Mouse (Mus musculus) lung, embryonic 14.5 days (tissue): ENCODE measurements around the gene Nlgn1. TPM values are rescaled to one million over a fixed set of nuclear protein-coding genes. Genes with fewer than 3 reads are reported as not detected.
A peak's percentile ranks its signal among the peaks of the same experiment; 100 is the strongest.

ENCODE experiments used
- ATAC-seq: fragments of 200-750 bp; cut with Nextera tagmentation; 2 replicates; pipeline ENCODE4 v1.8.0; 2017; ENCODE audit warnings: mild to moderate bottlenecking, moderate TSS enrichment, moderate library complexity; ENCODE audit not compliant: insufficient read depth
- DNase-seq: peaks from one replicate; pipeline ENCODE4 v3.0.0-alpha.2; 2015
- H3K27ac ChIP-seq: fragments of 300-500 bp; sonication (generic); 2 replicates; pipeline ENCODE4 v1.5.1; 2014; ENCODE audit warnings: low read depth, mild to moderate bottlenecking, moderate library complexity
- H3K27me3 ChIP-seq: fragments of 300-500 bp; sonication (generic); 2 replicates; pipeline ENCODE4 v1.6.1; 2014; ENCODE audit warnings: low read length, control low read depth; ENCODE audit not compliant: insufficient read depth
- H3K36me3 ChIP-seq: fragments of 300-500 bp; sonication (generic); 2 replicates; pipeline ENCODE4 v1.6.1; 2014; ENCODE audit warnings: control low read depth; ENCODE audit not compliant: insufficient read depth
- H3K4me1 ChIP-seq: fragments of 300-500 bp; sonication (generic); 2 replicates; pipeline ENCODE4 v1.6.1; 2014; ENCODE audit warnings: antibody characterized with exemption, control low read depth; ENCODE audit not compliant: insufficient read depth
- H3K4me2 ChIP-seq: fragments of 300-500 bp; sonication (generic); 2 replicates; pipeline ENCODE4 v1.6.1; 2014; ENCODE audit warnings: mild to moderate bottlenecking
- H3K4me3 ChIP-seq: fragments of 300-500 bp; sonication (generic); 2 replicates; pipeline ENCODE4 v1.5.1; 2014; ENCODE audit warnings: low read depth, low read length
- H3K9ac ChIP-seq: fragments of 300-500 bp; sonication (generic); 2 replicates; pipeline ENCODE4 v1.6.1; 2014
- H3K9me3 ChIP-seq: fragments of 300-500 bp; sonication (generic); 2 replicates; pipeline ENCODE4 v1.6.1; 2016; ENCODE audit warnings: low read depth, low read length, control low read depth
- CTCF ChIP-seq: IDR thresholded peaks from 2 replicates; pipeline ENCODE4 v1.5.1; 2016; ENCODE audit warnings: antibody characterized with exemption, low read depth
- WGBS: fragments of 180-500 bp; shearing (Covaris S2); extraction: QIAGEN DNeasy Blood & Tissue Kit; methylation state at CpG from one replicate; pipeline ENCODE4 v1.1.7; 2014; 5-methylcytosine and 5-hydroxymethylcytosine counted together
- polyA plus RNA-seq: library from polyadenylated mRNA; unstranded; fragments of >200 nt; fragmentation: Nextera tagmentation; extraction: Ambion mirVana; gene quantifications from 2 replicates; pipeline ENCODE4 v1.2.1, GENCODE M21; 2014

Gene Nlgn1
- polyA plus RNA-seq, 1 experiment from 2014 or later = 1.6 TPM

DNA sequence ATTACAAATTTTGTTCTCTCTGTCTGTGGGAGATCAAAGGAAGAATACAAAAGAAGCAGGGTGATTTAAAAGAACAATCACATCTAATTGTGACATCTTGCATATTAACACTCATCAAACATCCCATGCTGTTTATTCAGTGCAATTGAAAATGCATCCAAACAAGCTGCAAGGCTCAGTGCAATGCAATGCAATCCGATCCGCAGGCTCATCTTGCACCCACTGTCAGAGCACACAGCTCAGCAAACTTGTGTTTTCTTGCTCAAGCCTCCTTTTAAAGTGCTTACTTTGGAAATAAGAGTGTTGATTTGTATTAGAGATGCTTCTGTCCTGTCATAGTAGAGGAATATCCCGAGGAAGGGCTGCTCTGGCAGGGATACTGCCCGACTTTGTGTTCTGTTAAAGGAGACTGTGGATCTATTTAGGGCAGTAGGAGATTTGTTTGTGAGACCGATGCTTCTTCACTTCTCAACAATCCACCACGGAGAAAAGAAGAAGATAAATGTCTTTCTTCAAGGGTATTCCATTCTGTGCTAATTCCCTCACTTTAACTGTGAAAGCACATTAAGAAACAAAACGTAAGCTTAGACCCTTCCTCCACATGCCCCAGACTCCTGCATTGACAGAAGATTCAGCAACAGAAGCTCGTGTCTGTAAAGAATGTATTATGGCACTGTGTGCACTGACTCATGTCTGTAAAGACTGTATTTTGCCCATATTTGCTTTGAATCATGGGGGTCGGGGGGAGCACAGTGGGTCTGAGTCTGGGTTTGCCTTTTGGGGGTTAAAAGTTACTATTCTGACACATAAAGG, 197.2 kb downstream of the Nlgn1 start:
- no peak for ATAC-seq
- H3K27ac ChIP-seq = no peak overlapping the region
- H3K9me3 ChIP-seq = no peaks in the 10 kb centered on the region
- TF ChIP-seq CTCF = no peak
- no peaks in the 10 kb centered on the region for H3K36me3 ChIP-seq
- no peak overlapping the region for H3K4me3 ChIP-seq
- 34% methylated on average over 9 of the region's 9 CpGs for WGBS
- no peak overlapping the region for H3K9ac ChIP-seq
- no peaks in the 10 kb centered on the region for H3K4me1 ChIP-seq
- no peak for DNase-seq
- no peaks in the 10 kb centered on the region for H3K27me3 ChIP-seq
- no peak overlapping the region for H3K4me2 ChIP-seq

DNA sequence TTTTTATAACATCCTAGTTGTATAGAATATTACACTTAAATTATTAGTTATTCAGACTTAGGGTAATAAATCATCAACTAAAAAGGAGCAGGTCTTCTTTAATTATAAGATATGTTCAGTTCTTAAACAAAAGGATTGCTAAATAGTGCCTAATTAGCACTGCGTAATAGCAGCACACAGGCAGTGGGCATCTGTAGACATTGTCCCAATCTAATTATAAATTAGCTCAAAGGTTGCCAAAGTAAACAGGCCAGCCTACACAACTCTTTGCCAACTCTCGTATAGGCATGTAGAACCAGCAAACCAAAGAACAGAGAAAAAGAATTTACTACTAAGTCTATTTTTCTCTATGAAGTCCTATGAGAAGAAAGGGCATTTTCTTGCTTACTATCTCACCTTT, 201.3 kb downstream of the Nlgn1 start:
- no peak for ATAC-seq
- no peaks in the 10 kb centered on the region for H3K27me3 ChIP-seq
- WGBS = 78% methylated on average over 2 of the region's 2 CpGs

DNA sequence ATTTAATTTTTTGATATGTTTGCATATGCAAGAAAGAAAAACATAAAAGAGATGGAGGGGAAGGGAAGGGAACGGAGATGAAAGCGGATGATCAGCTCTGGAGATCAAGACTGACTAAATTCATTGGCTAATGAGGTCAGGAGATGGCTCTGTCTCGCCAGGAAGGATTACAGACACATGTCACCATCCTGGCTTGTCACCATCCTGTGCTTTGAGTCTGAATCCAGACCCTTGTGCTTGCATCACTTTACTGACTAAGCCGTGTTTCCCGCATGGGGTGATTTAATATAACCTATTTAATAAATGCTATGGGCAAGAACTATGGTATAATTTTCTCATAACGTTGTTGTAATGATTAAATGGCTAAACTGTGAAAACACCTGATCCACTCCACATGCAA, 202.8 kb downstream of the Nlgn1 start:
- H3K27ac ChIP-seq = no peak overlapping the region
- H3K27me3 ChIP-seq = no peaks in the 10 kb centered on the region
- H3K4me3 ChIP-seq = no peak overlapping the region
- ATAC-seq = no peak
- 69% methylated on average over 6 of the region's 6 CpGs for WGBS
- no peak for TF ChIP-seq CTCF
- DNase-seq = no peak
- no peaks in the 10 kb centered on the region for H3K9me3 ChIP-seq
- no peaks in the 10 kb centered on the region for H3K36me3 ChIP-seq
- H3K4me1 ChIP-seq = no peaks in the 10 kb centered on the region
- no peak overlapping the region for H3K9ac ChIP-seq
- H3K4me2 ChIP-seq = no peak overlapping the region

More for the DNA sequence above, 201.3 kb downstream of the Nlgn1 start:
- DNase-seq = no peak
- H3K27ac ChIP-seq = no peak overlapping the region
- no peak for TF ChIP-seq CTCF
- H3K4me1 ChIP-seq = no peaks in the 10 kb centered on the region
- H3K4me2 ChIP-seq = no peak overlapping the region
- H3K36me3 ChIP-seq = no peaks in the 10 kb centered on the region
- no peak overlapping the region for H3K4me3 ChIP-seq
- no peak overlapping the region for H3K9ac ChIP-seq
- no peaks in the 10 kb centered on the region for H3K9me3 ChIP-seq

DNA sequence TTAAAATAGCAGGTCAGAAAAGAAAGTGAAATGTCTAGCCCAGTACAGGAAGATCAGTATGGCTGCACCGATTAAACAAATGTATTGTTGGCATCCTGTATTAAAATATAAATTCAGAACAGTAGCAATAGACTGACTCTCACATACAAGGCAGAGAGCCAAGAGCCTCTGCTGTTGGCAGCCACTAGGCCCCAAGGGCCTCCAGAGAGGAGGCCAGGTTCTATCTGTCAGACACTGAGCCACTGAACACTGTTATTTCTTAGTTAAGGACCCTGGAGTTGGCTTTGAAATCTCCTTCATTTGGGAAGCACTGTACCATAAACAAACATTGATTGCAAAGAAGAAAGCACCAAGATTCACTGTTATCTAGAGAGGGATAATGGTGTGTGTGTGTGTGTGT, 215.2 kb downstream of the Nlgn1 start:
- ATAC-seq = peak; percentile 62; the same call in 1 of the 2 replicates
- WGBS = 67% methylated on average over 1 of the region's 1 CpGs
- Histone ChIP-seq H3K9ac (no peak overlapping the region), H3K4me1 (no peaks in the 10 kb centered on the region), H3K9me3 (no peaks in the 10 kb centered on the region), H3K4me2 (no peak overlapping the region), H3K4me3 (no peak overlapping the region), H3K27ac (no peak overlapping the region), H3K27me3 (no peaks in the 10 kb centered on the region), H3K36me3 (no peaks in the 10 kb centered on the region)
- peak; percentile 55 for DNase-seq
- TF ChIP-seq CTCF = no peak

DNA sequence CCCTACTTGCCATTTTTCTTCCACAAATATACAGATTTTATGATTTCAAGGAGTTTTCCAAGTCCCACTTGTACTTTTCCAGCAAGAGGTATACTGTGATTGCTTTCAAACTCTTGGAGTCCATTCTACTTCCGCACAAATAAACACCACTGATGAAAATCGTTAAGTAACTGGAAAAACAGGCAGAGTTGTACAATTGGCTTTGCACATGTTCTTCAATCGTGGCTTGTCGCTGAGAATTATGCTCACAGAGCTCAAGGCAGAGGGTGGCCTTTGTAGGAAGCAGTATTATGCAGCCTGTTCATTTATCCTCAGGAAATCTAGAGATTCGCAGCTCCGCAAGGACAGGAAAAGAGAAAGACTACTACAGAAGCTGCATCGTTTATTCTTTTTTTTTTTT, 225.9 kb downstream of the Nlgn1 start:
- ATAC-seq (no peak), DNase-seq (no peak)
- no peak overlapping the region for H3K4me2 ChIP-seq
- H3K27me3 ChIP-seq = no peaks in the 10 kb centered on the region
- no peak overlapping the region for H3K4me3 ChIP-seq
- H3K27ac ChIP-seq = no peak overlapping the region
- 86% methylated on average over 7 of the region's 7 CpGs for WGBS
- H3K9me3 ChIP-seq = no peaks in the 10 kb centered on the region
- H3K9ac ChIP-seq = no peak overlapping the region
- H3K36me3 ChIP-seq = no peaks in the 10 kb centered on the region
- H3K4me1 ChIP-seq = no peaks in the 10 kb centered on the region
- TF ChIP-seq CTCF = no peak

DNA sequence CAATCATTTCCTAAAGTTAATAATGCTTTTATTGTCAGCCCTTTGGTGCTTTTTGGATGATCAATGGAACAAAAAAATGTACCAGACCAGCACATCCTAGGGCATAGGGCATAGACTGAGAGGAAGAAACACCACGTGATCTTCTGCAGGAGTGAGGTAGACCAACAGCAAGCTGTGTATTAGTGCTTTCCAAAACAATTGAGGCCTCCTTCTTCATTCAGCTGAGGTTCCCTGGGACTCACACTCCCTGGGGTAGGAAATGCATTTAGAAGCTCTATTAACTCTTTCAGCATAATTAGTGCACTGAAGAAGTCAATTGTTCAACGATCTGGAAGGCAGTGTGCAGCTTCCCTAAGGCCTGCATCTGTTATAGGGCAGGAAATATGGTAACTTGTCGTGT, 226.7 kb downstream of the Nlgn1 start:
- WGBS = 78% methylated on average over 3 of the region's 3 CpGs
- Histone ChIP-seq H3K9ac (no peak overlapping the region), H3K4me3 (no peak overlapping the region), H3K9me3 (no peaks in the 10 kb centered on the region), H3K27me3 (no peaks in the 10 kb centered on the region), H3K27ac (no peak overlapping the region), H3K36me3 (no peaks in the 10 kb centered on the region), H3K4me2 (no peak overlapping the region), H3K4me1 (no peaks in the 10 kb centered on the region)
- DNase-seq = no peak
- no peak for ATAC-seq
- TF ChIP-seq CTCF = no peak

DNA sequence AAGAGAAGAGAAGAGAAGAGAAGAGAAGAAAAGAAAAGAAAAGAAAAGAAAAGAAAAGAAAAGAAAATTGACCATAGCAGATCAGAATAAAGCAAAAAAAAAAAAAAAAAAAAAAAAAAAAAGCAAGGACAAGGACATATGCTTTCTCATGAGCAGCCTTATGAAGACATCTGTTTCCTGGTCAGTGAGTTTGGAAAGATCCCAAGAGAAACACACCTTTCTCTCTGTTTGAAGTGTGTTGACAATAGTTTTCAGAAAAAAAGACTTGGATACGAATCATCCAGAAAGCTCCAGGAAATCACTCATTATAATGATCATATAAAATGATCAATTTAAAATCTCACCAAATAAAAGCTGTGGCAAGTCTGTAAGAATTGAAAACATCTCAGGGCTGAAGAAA, 230.0 kb downstream of the Nlgn1 start:
- Histone ChIP-seq H3K9ac (no peak overlapping the region), H3K36me3 (no peaks in the 10 kb centered on the region), H3K4me1 (no peaks in the 10 kb centered on the region), H3K27ac (no peak overlapping the region), H3K4me3 (no peak overlapping the region), H3K27me3 (no peaks in the 10 kb centered on the region), H3K9me3 (no peaks in the 10 kb centered on the region), H3K4me2 (no peak overlapping the region)
- no peak for TF ChIP-seq CTCF
- no peak for DNase-seq
- WGBS = 58% methylated on average over 1 of the region's 1 CpGs
- ATAC-seq = no peak
